Mouse (Mus musculus) c-Kit-negative CD71-positive TER-119-positive erythroid progenitor cells, embryonic 14.5 days (primary cell): Measurements from ENCODE around the gene Agap1.

ENCODE experiments used
- DNase-seq: peaks from one replicate; pipeline ENCODE4 v3.0.0-alpha.2; 2013; ENCODE audit warnings: low read depth, low spot score

Gene Agap1

GRCm38 (mm10) chr1:89930551-89930950 is 475.9 kb downstream of the Agap1 start:
- DNase-seq, result no peak

GRCm38 (mm10) chr1:89931120-89931519 is 476.5 kb downstream of the Agap1 start, which contains the start of gene Gbx2:
Gene Gbx2 (minus strand): TSS chr1:89931179.
- no peak for DNase-seq

GRCm38 (mm10) chr1:89932021-89932423 is 477.4 kb downstream of the Agap1 start:
- DNase-seq, result no peak

GRCm38 (mm10) chr1:89932616-89933015 is 478.0 kb downstream of the Agap1 start:
- DNase-seq, result no peak

- DNase-seq, result no peak
Measured at GRCm38 (mm10) chr1:89933028-89933427, 478.4 kb downstream of the Agap1 start.

GRCm38 (mm10) chr1:89933786-89934185 is 479.2 kb downstream of the Agap1 start:
- no peak for DNase-seq

GRCm38 (mm10) chr1:89934316-89935260 is 480.0 kb downstream of the Agap1 start:
- no peak for DNase-seq

GRCm38 (mm10) chr1:89935493-89936348 is 481.1 kb downstream of the Agap1 start:
- no peak for DNase-seq

GRCm38 (mm10) chr1:89938884-89939595 is 484.4 kb downstream of the Agap1 start:
- no peak for DNase-seq

GRCm38 (mm10) chr1:89939596-89939960 is 485.0 kb downstream of the Agap1 start:
- DNase-seq, result no peak

- no peak for DNase-seq
Measured at GRCm38 (mm10) chr1:89939981-89940726, 485.5 kb downstream of the Agap1 start.

- no peak for DNase-seq
Measured at GRCm38 (mm10) chr1:89940961-89941524, 486.4 kb downstream of the Agap1 start.

- DNase-seq, result no peak
Measured at GRCm38 (mm10) chr1:89941701-89942381, 487.2 kb downstream of the Agap1 start.

- DNase-seq, result no peak
Measured at GRCm38 (mm10) chr1:89942395-89942976, 487.9 kb downstream of the Agap1 start.

GRCm38 (mm10) chr1:89943202-89943601 is 488.6 kb downstream of the Agap1 start:
- no peak for DNase-seq
